Mouse (Mus musculus): ENCODE measurements at regions not wholly inside any gene's neighbourhood (a gene's known extent, or its start where the extent isn't known, plus 50 kb on each side); places are given as distances from the start of the nearest gene placed in this dataset.

- H3K4me3 ChIP-seq = no peak overlapping the region
- no peaks in the 10 kb centered on the region for H3K27me3 ChIP-seq
- no peak overlapping the region for H3K4me2 ChIP-seq
- no peaks in the 10 kb centered on the region for H3K36me3 ChIP-seq (ENCODE audit: poor library complexity, severe bottlenecking)
- no peak overlapping the region for H3K27ac ChIP-seq
- ATAC-seq = no peak
- WGBS = 81% methylated on average over 3 of the region's 3 CpGs
- H3K4me1 ChIP-seq = no peaks in the 10 kb centered on the region
- H3K9me3 ChIP-seq (replicated peaks) = no peaks in the 10 kb centered on the region
- no peak overlapping the region for H3K9ac ChIP-seq
Observed at GRCm38 (mm10) chr1:125307223-125307622, 128.3 kb downstream of the Actr3 start.

DNA sequence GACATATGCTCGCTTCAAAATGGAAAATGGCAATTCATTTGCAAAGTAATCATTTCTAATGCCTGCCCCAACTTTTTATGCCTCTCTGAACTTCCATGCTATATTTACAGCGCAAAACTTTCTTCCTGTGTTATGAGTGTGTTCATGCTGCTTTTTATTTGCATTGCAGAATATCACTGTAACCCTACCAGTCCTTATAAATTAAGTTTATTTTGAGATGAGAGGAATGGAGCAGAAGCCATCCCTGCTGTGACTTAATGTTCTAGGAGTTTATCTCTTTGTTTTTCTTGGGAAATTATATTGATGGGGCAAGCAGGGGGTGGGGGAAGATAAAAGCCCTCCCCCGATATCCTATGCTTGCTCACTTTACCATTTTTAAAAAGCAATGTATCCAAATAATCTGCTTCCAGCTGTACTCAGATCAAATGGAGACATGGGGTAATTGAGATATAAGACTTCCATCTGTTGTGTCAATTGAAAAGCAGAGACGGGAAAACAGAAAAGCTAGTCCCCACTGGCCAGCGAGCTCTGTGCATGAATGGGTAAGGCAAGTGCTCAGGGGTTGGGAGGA lies 136.9 kb downstream of the Actr3 start:
- no peak for ATAC-seq
- Histone ChIP-seq H3K27me3 (no peaks in the 10 kb centered on the region), H3K4me2 (no peak overlapping the region), H3K27ac (no peak overlapping the region), H3K4me1 (no peaks in the 10 kb centered on the region), H3K9ac (no peak overlapping the region), H3K36me3 (ENCODE audit: poor library complexity, severe bottlenecking) (no peaks in the 10 kb centered on the region), H3K9me3 (replicated peaks) (no peaks in the 10 kb centered on the region), H3K4me3 (no peak overlapping the region)
- 83% methylated on average over 5 of the region's 5 CpGs for WGBS

GRCm38 (mm10) chr1:125295646-125296045 lies 139.9 kb downstream of the Actr3 start:
- Histone ChIP-seq H3K4me3 (no peak overlapping the region), H3K9ac (no peak overlapping the region), H3K9me3 (replicated peaks) (no peaks in the 10 kb centered on the region), H3K4me1 (no peaks in the 10 kb centered on the region), H3K27me3 (no peaks in the 10 kb centered on the region), H3K27ac (no peak overlapping the region), H3K4me2 (no peak overlapping the region), H3K36me3 (ENCODE audit: poor library complexity, severe bottlenecking) (no peaks in the 10 kb centered on the region)
- ATAC-seq = no peak
- 93% methylated on average over 3 of the region's 3 CpGs for WGBS

DNA sequence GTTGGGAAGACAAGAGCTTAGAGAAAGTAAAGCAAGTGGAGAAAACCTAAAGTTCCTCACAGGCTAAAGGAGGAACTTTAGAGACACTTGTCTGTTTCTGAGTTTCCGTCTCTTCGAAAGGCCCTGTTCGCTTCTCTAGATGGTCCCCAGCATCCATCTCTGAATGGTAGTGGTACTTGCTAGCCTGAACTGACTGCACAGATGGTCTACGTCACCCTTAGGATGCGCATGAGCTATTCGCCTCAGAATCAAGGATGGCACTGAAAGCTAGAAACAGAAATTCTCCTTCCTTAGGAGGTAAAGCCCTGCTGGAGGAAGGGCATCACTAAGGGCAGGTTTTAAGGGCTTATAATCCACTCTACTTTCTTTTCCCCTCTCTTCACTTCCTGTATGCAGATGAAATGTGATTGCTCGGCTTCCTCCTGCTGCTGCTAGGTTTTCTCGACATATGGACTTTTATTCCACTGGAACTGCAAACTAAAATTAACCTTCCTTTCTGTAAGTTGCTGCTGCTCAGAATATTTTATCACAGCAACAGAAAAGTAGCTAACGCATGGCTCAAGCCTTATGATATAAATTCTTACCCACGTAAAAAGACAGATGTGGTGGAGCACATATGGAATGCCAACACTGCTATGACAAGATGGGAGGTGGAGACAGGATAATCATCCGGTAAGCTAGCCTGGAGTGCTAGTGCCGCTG lies 145.1 kb downstream of the Actr3 start:
- no peaks in the 10 kb centered on the region for H3K36me3 ChIP-seq (ENCODE audit: poor library complexity, severe bottlenecking)
- no peak for ATAC-seq
- no peaks in the 10 kb centered on the region for H3K27me3 ChIP-seq
- H3K4me3 ChIP-seq = no peak overlapping the region
- no peak overlapping the region for H3K4me2 ChIP-seq
- H3K9me3 ChIP-seq (replicated peaks) = no peaks in the 10 kb centered on the region
- H3K4me1 ChIP-seq = no peaks in the 10 kb centered on the region
- H3K27ac ChIP-seq = no peak overlapping the region
- H3K9ac ChIP-seq = no peak overlapping the region
- WGBS = 92% methylated on average over 12 of the region's 12 CpGs

GRCm38 (mm10) chr1:125286347-125286746 lies 149.2 kb downstream of the Actr3 start:
- ATAC-seq = no peak
- 80% methylated on average over 2 of the region's 2 CpGs for WGBS
- Histone ChIP-seq H3K9ac (no peak overlapping the region), H3K27ac (no peak overlapping the region), H3K36me3 (ENCODE audit: poor library complexity, severe bottlenecking) (no peaks in the 10 kb centered on the region), H3K4me1 (no peaks in the 10 kb centered on the region), H3K27me3 (no peaks in the 10 kb centered on the region), H3K9me3 (replicated peaks) (no peaks in the 10 kb centered on the region), H3K4me2 (no peak overlapping the region), H3K4me3 (no peak overlapping the region)

DNA sequence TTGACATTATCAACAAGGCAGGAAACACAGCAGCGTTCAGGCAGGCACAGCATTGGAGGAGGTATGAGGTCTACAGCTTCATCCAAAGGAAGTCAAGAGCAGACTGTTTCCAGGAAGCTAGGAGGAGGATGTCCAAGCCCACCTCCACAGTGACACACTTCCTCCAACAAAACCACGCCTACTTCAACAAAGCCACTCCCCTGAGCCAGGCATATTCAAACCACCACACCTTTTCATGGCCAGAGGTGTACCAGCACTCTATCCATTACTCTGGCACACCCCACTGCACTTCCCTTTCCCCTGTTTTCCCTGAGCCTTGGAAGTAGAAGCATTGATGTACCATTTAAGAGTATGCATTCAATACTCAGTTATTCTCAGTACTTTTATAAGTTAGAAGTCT lies 150.8 kb downstream of the Actr3 start:
- Histone ChIP-seq H3K27ac (no peak overlapping the region), H3K27me3 (no peaks in the 10 kb centered on the region), H3K4me3 (no peak overlapping the region), H3K4me2 (no peak overlapping the region), H3K9me3 (replicated peaks) (no peaks in the 10 kb centered on the region), H3K4me1 (no peaks in the 10 kb centered on the region), H3K36me3 (ENCODE audit: poor library complexity, severe bottlenecking) (no peaks in the 10 kb centered on the region), H3K9ac (no peak overlapping the region)
- ATAC-seq = no peak
- 75% methylated on average over 2 of the region's 2 CpGs for WGBS

DNA sequence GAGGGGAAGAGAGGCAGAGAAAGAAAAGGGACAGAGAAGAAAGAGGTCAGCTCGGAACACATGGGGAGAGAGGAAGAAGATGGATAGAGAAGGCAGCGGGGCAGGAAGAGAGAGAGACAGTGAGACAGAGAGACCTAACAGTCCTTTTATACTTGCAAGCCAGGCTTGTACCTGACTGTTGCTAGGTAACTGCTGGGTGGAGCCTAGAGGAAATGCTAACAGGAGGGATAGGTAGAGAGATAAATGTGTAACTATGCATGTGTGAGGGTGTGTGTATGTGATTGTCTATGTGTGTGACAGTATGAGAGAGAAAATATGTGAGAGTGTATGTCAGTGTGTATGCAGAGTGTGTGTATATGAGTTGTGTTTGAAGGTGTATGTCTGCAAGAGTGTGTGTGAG lies 161.8 kb downstream of the Actr3 start:
- Histone ChIP-seq H3K36me3 (ENCODE audit: poor library complexity, severe bottlenecking) (no peaks in the 10 kb centered on the region), H3K4me2 (no peak overlapping the region), H3K27ac (no peak overlapping the region), H3K4me3 (no peak overlapping the region), H3K4me1 (no peaks in the 10 kb centered on the region), H3K9ac (no peak overlapping the region), H3K9me3 (replicated peaks) (no peaks in the 10 kb centered on the region), H3K27me3 (no peaks in the 10 kb centered on the region)
- no peak for ATAC-seq
- WGBS = 62% methylated on average over 2 of the region's 2 CpGs

- 79% methylated on average over 6 of the region's 6 CpGs for WGBS
- H3K27ac ChIP-seq = no peak overlapping the region
Observed at GRCm38 (mm10) chr1:125263684-125264083, 171.8 kb downstream of the Actr3 start.

GRCm38 (mm10) chr1:125263068-125263467 lies 172.5 kb downstream of the Actr3 start:
- ATAC-seq = no peak
- Histone ChIP-seq H3K27ac (no peak overlapping the region), H3K9me3 (replicated peaks) (no peaks in the 10 kb centered on the region), H3K36me3 (ENCODE audit: poor library complexity, severe bottlenecking) (no peaks in the 10 kb centered on the region), H3K27me3 (no peaks in the 10 kb centered on the region), H3K9ac (no peak overlapping the region), H3K4me2 (no peak overlapping the region), H3K4me1 (no peaks in the 10 kb centered on the region), H3K4me3 (no peak overlapping the region)
- WGBS = 80% methylated on average over 6 of the region's 6 CpGs

More at GRCm38 (mm10) chr1:125263684-125264083, 171.8 kb downstream of the Actr3 start:
- Histone ChIP-seq H3K4me2 (no peak overlapping the region), H3K9ac (no peak overlapping the region), H3K36me3 (ENCODE audit: poor library complexity, severe bottlenecking) (no peaks in the 10 kb centered on the region), H3K4me3 (no peak overlapping the region), H3K27me3 (no peaks in the 10 kb centered on the region), H3K9me3 (replicated peaks) (no peaks in the 10 kb centered on the region), H3K4me1 (no peaks in the 10 kb centered on the region)
- no peak for ATAC-seq

GRCm38 (mm10) chr1:125242345-125242744 lies 193.2 kb downstream of the Actr3 start:
- Histone ChIP-seq H3K9ac (no peak overlapping the region), H3K27me3 (no peaks in the 10 kb centered on the region), H3K4me2 (no peak overlapping the region), H3K27ac (no peak overlapping the region), H3K9me3 (replicated peaks) (0 out of 2 replicates have a peak, but pooled peaks cover 5% of the 10 kb centered on the region), H3K4me3 (no peak overlapping the region), H3K4me1 (no peaks in the 10 kb centered on the region), H3K36me3 (ENCODE audit: poor library complexity, severe bottlenecking) (no peaks in the 10 kb centered on the region)
- 98% methylated on average over 7 of the region's 7 CpGs for WGBS
- ATAC-seq = no peak

- H3K4me3 ChIP-seq = no peak overlapping the region
- no peaks in the 10 kb centered on the region for H3K27me3 ChIP-seq
- no peaks in the 10 kb centered on the region for H3K4me1 ChIP-seq
- no peak for ATAC-seq
- no peak overlapping the region for H3K4me2 ChIP-seq
- no peaks in the 10 kb centered on the region for H3K36me3 ChIP-seq (ENCODE audit: poor library complexity, severe bottlenecking)
- no peak overlapping the region for H3K27ac ChIP-seq
- 0 out of 2 replicates have a peak, but pooled peaks cover 5% of the 10 kb centered on the region for H3K9me3 ChIP-seq (replicated peaks)
- H3K9ac ChIP-seq = no peak overlapping the region
- WGBS = 97% methylated on average over 1 of the region's 1 CpGs
Observed at GRCm38 (mm10) chr1:125241717-125242116, 193.8 kb downstream of the Actr3 start.

- H3K4me1 ChIP-seq = no peaks in the 10 kb centered on the region
- H3K36me3 ChIP-seq (ENCODE audit: poor library complexity, severe bottlenecking) = no peaks in the 10 kb centered on the region
- H3K9me3 ChIP-seq (replicated peaks) = no peaks in the 10 kb centered on the region
- WGBS = 81% methylated on average over 3 of the region's 3 CpGs
- H3K9ac ChIP-seq = no peak overlapping the region
- H3K4me3 ChIP-seq = no peak overlapping the region
- H3K27me3 ChIP-seq = no peaks in the 10 kb centered on the region
- no peak overlapping the region for H3K27ac ChIP-seq
- no peak for ATAC-seq
- H3K4me2 ChIP-seq = no peak overlapping the region
Observed at GRCm38 (mm10) chr1:125237595-125237988, 197.9 kb downstream of the Actr3 start.
